Mouse (Mus musculus): ENCODE measurements around the gene Faap20.

The Faap20 gene

GRCm38 (mm10) chr4:155220213-155221100 lies 29.1 kb upstream of the Faap20 start:
- ATAC-seq (ENCODE audit: insufficient number of reproducible peaks, low FRiP score, low TSS enrichment): no peak

DNA sequence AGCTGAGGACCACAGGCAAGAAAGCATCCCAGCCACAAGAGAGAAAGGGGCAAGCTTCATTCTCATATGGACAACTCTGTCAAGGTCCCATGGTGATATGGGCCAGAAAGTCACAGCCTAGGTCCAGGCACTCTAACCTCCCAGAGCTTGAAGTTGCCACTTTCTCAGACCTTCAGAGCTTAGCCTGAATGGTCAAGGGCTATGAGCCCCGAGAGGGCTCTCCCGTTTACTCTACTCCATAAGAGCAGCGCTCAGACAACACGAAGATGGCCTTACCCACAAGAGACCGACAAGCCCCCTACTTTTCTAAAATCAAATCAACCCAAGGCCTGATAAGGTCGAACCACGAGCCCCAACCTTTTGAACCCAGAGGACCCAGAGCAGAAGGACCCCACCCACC lies 28.5 kb upstream of the Faap20 start:
- no peak for ATAC-seq (ENCODE audit: insufficient number of reproducible peaks, low FRiP score, low TSS enrichment)

- ATAC-seq (ENCODE audit: insufficient number of reproducible peaks, low FRiP score, low TSS enrichment): no peak
Measured at GRCm38 (mm10) chr4:155221599-155222551, 27.7 kb upstream of the Faap20 start.

DNA sequence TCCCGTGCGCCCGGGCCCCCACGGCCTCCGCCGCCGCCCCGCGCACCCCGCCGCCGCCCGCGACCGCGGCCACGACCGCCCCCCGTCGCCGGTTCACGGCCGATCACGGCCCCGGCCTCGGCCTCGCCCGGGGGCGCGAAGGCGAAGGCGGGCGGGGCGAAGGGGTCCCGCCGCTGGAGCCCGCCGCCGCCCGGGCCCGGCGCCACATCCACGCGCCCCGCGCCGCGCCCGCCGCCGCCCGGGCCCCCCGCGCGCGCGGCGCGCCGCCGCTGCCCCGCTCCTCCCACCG lies 27.1 kb upstream of the Faap20 start, which contains the start of gene Ski:
Ski (minus strand) TSS at position 41 of the 289 bp plus-strand sequence.
- no peak for ATAC-seq (ENCODE audit: insufficient number of reproducible peaks, low FRiP score, low TSS enrichment)

- ATAC-seq (ENCODE audit: insufficient number of reproducible peaks, low FRiP score, low TSS enrichment): peak; percentile 89
Measured at GRCm38 (mm10) chr4:155222841-155223593, 26.6 kb upstream of the Faap20 start.

- no peak for ATAC-seq (ENCODE audit: insufficient number of reproducible peaks, low FRiP score, low TSS enrichment)
Measured at GRCm38 (mm10) chr4:155223594-155224528, 25.7 kb upstream of the Faap20 start.

DNA sequence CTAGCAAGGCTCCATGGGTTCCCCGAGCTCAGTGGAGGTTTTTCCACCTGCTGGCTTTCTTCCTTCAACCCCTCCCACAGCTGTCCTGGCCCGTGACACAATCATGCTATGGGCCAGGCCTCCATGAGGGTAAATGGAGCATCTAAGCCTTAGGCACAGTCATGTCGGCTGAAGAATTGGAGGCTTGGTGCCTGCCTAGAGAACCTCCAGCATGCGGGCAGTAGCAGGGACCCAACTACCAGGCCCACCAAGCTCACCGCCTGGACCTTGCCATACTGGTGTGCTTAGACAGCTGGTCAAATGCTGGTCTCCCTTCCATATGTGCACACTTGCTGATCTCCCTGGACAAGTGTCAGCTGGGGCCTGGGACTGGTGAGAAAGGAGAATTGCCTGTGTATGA lies 23.7 kb upstream of the Faap20 start:
- ATAC-seq (ENCODE audit: insufficient number of reproducible peaks, low FRiP score, low TSS enrichment): no peak

- no peak for ATAC-seq (ENCODE audit: insufficient number of reproducible peaks, low FRiP score, low TSS enrichment)
Measured at GRCm38 (mm10) chr4:155227986-155228385, 21.6 kb upstream of the Faap20 start.

- ATAC-seq (ENCODE audit: insufficient number of reproducible peaks, low FRiP score, low TSS enrichment): no peak
Measured at GRCm38 (mm10) chr4:155228461-155228860, 21.1 kb upstream of the Faap20 start.

GRCm38 (mm10) chr4:155233878-155234277 lies 15.7 kb upstream of the Faap20 start:
- ATAC-seq (ENCODE audit: insufficient number of reproducible peaks, low FRiP score, low TSS enrichment): peak; percentile 18; the same call in 1 of the 2 replicates

GRCm38 (mm10) chr4:155234371-155235310 lies 15.0 kb upstream of the Faap20 start:
- ATAC-seq (ENCODE audit: insufficient number of reproducible peaks, low FRiP score, low TSS enrichment): 0 out of 2 replicates have a peak, but pooled peaks have one; percentile 27

DNA sequence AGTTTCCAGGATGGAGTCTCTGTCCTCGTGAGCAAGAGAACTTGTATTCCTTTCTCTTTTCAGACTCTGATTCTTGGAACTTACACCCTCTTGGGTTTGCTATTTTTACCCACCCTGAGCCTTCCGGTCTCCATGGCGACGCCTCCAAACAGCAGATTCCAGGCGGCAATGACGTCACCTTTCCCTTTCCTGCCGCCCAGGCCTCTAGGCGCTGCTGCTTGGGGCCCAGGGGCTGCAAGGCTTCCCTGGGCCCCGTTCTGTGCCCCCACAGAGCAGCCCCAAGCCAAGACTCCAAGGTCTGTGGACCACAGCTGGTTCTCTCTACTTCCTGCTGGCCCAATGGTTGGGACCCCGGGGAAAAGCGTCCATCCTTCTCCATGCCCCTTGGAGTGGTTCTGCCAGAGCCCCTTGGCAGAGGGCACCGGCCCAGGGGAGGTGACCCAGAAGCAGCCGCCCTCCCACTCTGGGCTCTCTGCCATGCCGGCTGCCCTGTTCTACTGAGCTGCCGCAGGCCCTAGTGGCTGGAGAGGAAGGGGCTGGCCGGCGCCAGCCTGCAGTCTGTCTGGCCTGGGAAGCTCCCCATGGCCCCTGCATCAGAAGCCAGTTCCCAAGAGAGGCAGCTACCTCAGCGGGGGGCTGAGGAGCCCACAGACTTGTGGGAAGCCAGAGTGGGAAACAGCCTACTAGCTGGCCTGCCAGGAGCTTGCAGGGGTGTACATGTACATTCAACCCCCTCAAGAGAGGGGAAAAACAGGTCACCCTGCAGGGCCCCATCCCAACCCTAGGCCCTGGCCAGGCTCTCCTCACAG lies 14.1 kb upstream of the Faap20 start:
- ATAC-seq (ENCODE audit: insufficient number of reproducible peaks, low FRiP score, low TSS enrichment): peak; percentile 56; the same call in 1 of the 2 replicates

DNA sequence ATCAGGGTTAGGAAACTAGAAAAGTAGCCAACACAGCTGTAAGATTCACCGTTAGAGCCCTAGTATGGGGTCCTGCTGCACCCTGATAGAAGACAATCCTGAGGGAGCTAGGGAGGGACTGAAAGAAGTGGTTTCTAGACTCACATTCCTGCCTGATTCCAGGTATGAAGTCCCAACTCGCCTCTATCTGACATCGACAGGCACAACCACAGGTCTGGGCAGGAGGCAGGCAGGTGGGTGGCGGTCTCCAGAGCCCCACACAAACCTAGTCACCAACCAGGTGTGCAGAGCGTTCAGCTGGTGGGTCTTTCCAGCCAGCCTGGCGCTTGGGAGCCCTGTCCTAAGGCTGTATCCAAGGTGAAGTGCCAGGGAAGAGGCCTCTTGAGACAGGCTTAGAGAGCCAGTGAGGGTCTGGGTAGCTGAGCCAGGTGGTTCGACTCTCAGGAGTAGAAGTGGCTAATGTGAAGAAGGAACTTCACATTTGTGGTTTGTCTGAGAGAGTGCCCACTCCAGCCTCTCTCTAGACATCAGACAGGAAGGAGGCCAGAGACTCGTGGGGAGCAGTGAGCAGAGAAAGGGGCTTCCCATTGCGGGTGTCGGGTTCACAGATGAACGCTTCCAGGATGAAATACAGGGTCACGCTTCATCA lies 12.7 kb upstream of the Faap20 start:
- no peak for ATAC-seq (ENCODE audit: insufficient number of reproducible peaks, low FRiP score, low TSS enrichment)

- ATAC-seq (ENCODE audit: insufficient number of reproducible peaks, low FRiP score, low TSS enrichment): no peak
Measured at GRCm38 (mm10) chr4:155238276-155238675, 11.3 kb upstream of the Faap20 start.

DNA sequence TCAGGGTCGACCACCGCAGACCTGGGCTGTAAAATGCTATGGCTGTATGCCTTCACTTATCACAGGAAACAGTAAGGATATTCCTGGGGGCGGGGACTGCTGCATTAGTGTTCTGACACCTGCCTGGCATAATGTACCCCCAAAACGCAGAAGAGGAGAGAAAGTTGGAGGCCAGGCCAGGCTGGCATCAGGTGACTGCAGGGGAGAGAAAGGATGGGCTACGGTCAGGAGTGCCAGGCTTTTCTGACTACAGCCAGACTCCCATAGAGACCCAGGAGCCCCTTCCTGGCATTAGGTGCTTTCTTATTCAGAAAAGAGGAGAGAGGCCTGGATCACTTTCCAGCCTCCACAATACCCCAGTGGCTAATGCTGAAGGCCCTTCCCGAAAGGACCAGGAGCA lies 10.1 kb upstream of the Faap20 start:
- ATAC-seq (ENCODE audit: insufficient number of reproducible peaks, low FRiP score, low TSS enrichment): no peak

- ATAC-seq (ENCODE audit: insufficient number of reproducible peaks, low FRiP score, low TSS enrichment): peak; percentile 80; the same call in 1 of the 2 replicates
Measured at GRCm38 (mm10) chr4:155241789-155242188, 7.8 kb upstream of the Faap20 start.

- ATAC-seq (ENCODE audit: insufficient number of reproducible peaks, low FRiP score, low TSS enrichment): no peak
Measured at GRCm38 (mm10) chr4:155242292-155242691, 7.3 kb upstream of the Faap20 start.
